Mouse (Mus musculus) cortical plate, adult 2 months (tissue): Measurements from ENCODE around the gene Myh7.

Experiments
- CTCF ChIP-seq: fragments of 200-500 bp; IDR thresholded peaks from 2 replicates; pipeline ENCODE4 v1.5.1; 2011; ENCODE audit warnings: mild to moderate bottlenecking, control low read depth, low read length; ENCODE audit not compliant: insufficient read depth; ENCODE audit errors: extremely low read depth
- POLR2A ChIP-seq: fragments of 200-500 bp; IDR thresholded peaks from 2 replicates; pipeline ENCODE4 v1.6.1; 2011; ENCODE audit warnings: mild to moderate bottlenecking, low read length, control low read depth; ENCODE audit not compliant: insufficient read depth; ENCODE audit errors: extremely low read depth

DNA sequence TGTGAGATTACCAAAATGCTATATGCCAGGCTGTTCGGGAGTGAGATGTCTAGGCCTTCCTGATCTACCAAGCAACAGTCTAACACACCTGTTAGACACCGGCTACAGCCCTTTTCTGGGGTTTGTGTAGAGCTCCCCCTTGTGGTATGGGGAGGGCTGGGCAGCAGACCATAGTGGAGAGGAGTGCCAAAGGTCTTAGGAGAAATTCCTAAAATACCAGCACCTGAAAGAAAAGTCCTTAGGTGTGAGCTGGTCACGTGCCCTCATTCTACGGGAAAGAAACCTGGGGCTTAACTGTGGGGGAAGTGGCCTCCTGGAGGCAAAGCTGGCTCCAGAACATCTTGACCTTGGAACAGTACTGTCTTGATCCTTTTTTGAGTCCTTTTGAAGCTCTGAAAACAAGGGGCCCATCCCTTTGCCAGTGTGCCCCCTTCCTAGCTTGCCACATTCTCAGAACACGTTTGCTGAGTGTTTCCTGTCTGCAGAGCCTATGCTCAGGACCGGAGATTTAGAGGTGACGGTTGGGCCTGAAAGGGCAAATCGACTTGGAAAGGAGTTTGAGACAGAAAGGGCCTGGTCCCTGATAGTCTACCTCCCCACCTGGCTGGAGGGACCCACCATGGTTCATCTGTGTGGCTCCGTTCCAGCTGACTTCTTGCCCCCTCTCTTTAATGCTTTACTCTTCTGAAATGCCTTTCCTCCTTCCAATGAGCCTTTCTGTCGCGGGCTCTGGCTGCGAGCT is 54.8 kb downstream of the Myh7 start:
- TF ChIP-seq POLR2A (no peak), CTCF (peak; percentile 79)
